ENCODE assay signal across 8 mouse cellular contexts in genomic region chr11:24076821-24077730, GRCm38 (mm10). TPM values are rescaled to one million over a fixed set of nuclear protein-coding genes. Genes with fewer than 3 reads are reported as not detected.
DNase-seq lines count a peak whose midpoint lies in the region; ATAC-seq and TF ChIP-seq lines count a peak whose summit lies in the region.

No protein-coding gene starts in this region.

- peak overlapping the region; percentile 94 for H3K9ac ChIP-seq in MEL (ENCODE audit: control insufficient read depth, low read depth, low read length, poor library complexity, severe bottlenecking)
- peak overlapping the region; percentile 61 for H3K9ac ChIP-seq in embryonic facial prominence, embryonic 15.5 days
- H3K9ac ChIP-seq in limb, embryonic 15.5 days, result peak overlapping the region; percentile 79
- peak overlapping the region; percentile 95 for H3K9ac ChIP-seq in midbrain, embryonic 13.5 days (replicated peaks)

- peak overlapping the region; percentile 95 for H3K4me2 ChIP-seq in embryonic facial prominence, embryonic 15.5 days (replicated peaks)
- H3K4me2 ChIP-seq in limb, embryonic 15.5 days, result peak overlapping the region; percentile 94
- H3K4me2 ChIP-seq in midbrain, embryonic 13.5 days (replicated peaks), result peak overlapping the region; percentile 93

- H3K27ac ChIP-seq in MEL (ENCODE audit: control insufficient read depth, low read depth, low read length), result peak overlapping the region; percentile 93
- peak overlapping the region; percentile 98 for H3K27ac ChIP-seq in embryonic facial prominence, embryonic 15.5 days (replicated peaks)
- peak overlapping the region; percentile 97 for H3K27ac ChIP-seq in limb, embryonic 15.5 days
- peak overlapping the region; percentile 97 for H3K27ac ChIP-seq in midbrain, embryonic 13.5 days

- no peaks in the 10 kb centered on the region for H3K27me3 ChIP-seq in MEL (ENCODE audit: control insufficient read depth in 1 of 2, insufficient read depth in 2 of 2, low read length in 2 of 2)
- no peaks in the 10 kb centered on the region for H3K27me3 ChIP-seq in embryonic facial prominence, embryonic 15.5 days
- 0 out of 2 replicates have a peak, but pooled peaks cover 5% of the 10 kb centered on the region for H3K27me3 ChIP-seq in limb, embryonic 15.5 days
- peaks cover 8% of the 10 kb centered on the region for H3K27me3 ChIP-seq in midbrain, embryonic 13.5 days

- H3K9me3 ChIP-seq in MEL (replicated peaks; ENCODE audit: insufficient read depth, low read length), result no peaks in the 10 kb centered on the region
- no peaks in the 10 kb centered on the region for H3K9me3 ChIP-seq in embryonic facial prominence, embryonic 15.5 days (replicated peaks)
- no peaks in the 10 kb centered on the region for H3K9me3 ChIP-seq in limb, embryonic 15.5 days
- H3K9me3 ChIP-seq in midbrain, embryonic 13.5 days, result no peaks in the 10 kb centered on the region

- 0 out of 4 replicates have a peak, but pooled peaks of 1 of the 2 experiments have one; percentile 4 for TF ChIP-seq EP300 in MEL (IDR thresholded peaks at IDR 0.05; ENCODE audit: low read depth in 1 of 2, low read length in 2 of 2)

- DNase-seq in A20 (ENCODE audit: low read depth, low spot score), result peak; percentile 90
- peak; percentile 86 for DNase-seq in MEL (ENCODE audit: low read depth, low spot score)
- peak; percentile 70 for DNase-seq in heart, postnatal 4 days
- DNase-seq in spleen, postnatal 4 days (ENCODE audit: low spot score in 2 of 2), result peak; percentile 77 to 90
- no peak for DNase-seq in cerebellum, adult 11-12 months

- no peaks in the 10 kb centered on the region for H3K4me1 ChIP-seq in MEL (ENCODE audit: control insufficient read depth in 1 of 2, insufficient read depth in 2 of 2, low read length in 2 of 2)
- peaks cover 26% of the 10 kb centered on the region for H3K4me1 ChIP-seq in embryonic facial prominence, embryonic 15.5 days
- H3K4me1 ChIP-seq in limb, embryonic 15.5 days, result peaks cover 22% of the 10 kb centered on the region
- H3K4me1 ChIP-seq in midbrain, embryonic 13.5 days (replicated peaks), result peaks cover 34% of the 10 kb centered on the region

- peak; percentile 53 to 56; a peak in 2 of 4 replicates for TF ChIP-seq POLR2A in MEL (IDR thresholded peaks at IDR 0.05; ENCODE audit: control insufficient read depth in 1 of 2, insufficient read depth in 1 of 2, low read depth in 1 of 2, low read length in 2 of 2, poor library complexity in 1 of 2)

- under 1% methylated on average over 59 of the region's 59 CpGs for WGBS in embryonic facial prominence, embryonic 15.5 days
- under 1% methylated on average over 59 of the region's 59 CpGs for WGBS in limb, embryonic 15.5 days
- WGBS in midbrain, embryonic 13.5 days, result under 1% methylated on average over 59 of the region's 59 CpGs

- peak overlapping the region; percentile 77 to 82 for H3K4me3 ChIP-seq in MEL (ENCODE audit: control insufficient read depth in 1 of 2, insufficient read depth in 1 of 2, low read depth in 2 of 2, low read length in 2 of 2)
- peak overlapping the region; percentile 56 for H3K4me3 ChIP-seq in embryonic facial prominence, embryonic 15.5 days (replicated peaks)
- H3K4me3 ChIP-seq in limb, embryonic 15.5 days, result peak overlapping the region; percentile 62
- peak overlapping the region; percentile 79 for H3K4me3 ChIP-seq in midbrain, embryonic 13.5 days (replicated peaks)

- H3K79me2 ChIP-seq in MEL (ENCODE audit: control insufficient read depth, insufficient read depth, low read length, poor library complexity), result peaks cover 63% of the 10 kb centered on the region

- TF ChIP-seq RAD21 in MEL (IDR thresholded peaks at IDR 0.05; ENCODE audit: low read depth, low read length), result no peak

- peaks cover 0 to 8% of the 10 kb centered on the region in 2 experiments; a peak in 2 of 4 replicates for H3K36me3 ChIP-seq in MEL (ENCODE audit: control insufficient read depth in 1 of 2, insufficient read depth in 2 of 2, low read length in 2 of 2)
- H3K36me3 ChIP-seq in embryonic facial prominence, embryonic 15.5 days, result no peaks in the 10 kb centered on the region
- no peaks in the 10 kb centered on the region for H3K36me3 ChIP-seq in limb, embryonic 15.5 days
- no peaks in the 10 kb centered on the region for H3K36me3 ChIP-seq in midbrain, embryonic 13.5 days

- TF ChIP-seq CTCF in MEL (IDR thresholded peaks at IDR 0.05 in 2 of 3, conservative IDR thresholded peaks at IDR 0.05 in 1 of 3; ENCODE audit: control insufficient read depth in 1 of 3, insufficient read depth in 1 of 3, low read depth in 2 of 3, low read length in 3 of 3, poor library complexity in 1 of 3, severe bottlenecking in 1 of 3), result peak in 2 of 3 experiments; percentile 4 to 16; a peak in 2 of 6 replicates

- peak; percentile 37 for ATAC-seq in embryonic facial prominence, embryonic 15.5 days (ENCODE audit: insufficient number of reproducible peaks, low FRiP score, low TSS enrichment, low read depth)
- peak; percentile 52; the same call in 1 of the 2 replicates for ATAC-seq in limb, embryonic 15.5 days (ENCODE audit: insufficient number of reproducible peaks, low FRiP score, low TSS enrichment, low read depth)
- ATAC-seq in midbrain, embryonic 13.5 days, result peak; percentile 62

TF ChIP-seq in MEL, 35 proteins besides CTCF, POLR2A, EP300 and RAD21:
- TF ChIP-seq SMC3 (IDR thresholded peaks at IDR 0.05; ENCODE audit: low read depth, low read length) (no peak), BHLHE40 (IDR thresholded peaks at IDR 0.05; ENCODE audit: borderline replicate concordance, low read depth, low read length) (no peak), MEF2A (IDR thresholded peaks at IDR 0.05; ENCODE audit: extremely low read depth, insufficient replicate concordance, low read depth, low read length, poor library complexity, severe bottlenecking) (no peak), SIN3A (IDR thresholded peaks at IDR 0.05; ENCODE audit: low read length) (peak; percentile 51), MAFK (IDR thresholded peaks at IDR 0.05; ENCODE audit: borderline replicate concordance, low read depth, low read length) (no peak), JUND (IDR thresholded peaks at IDR 0.05; ENCODE audit: low read depth, low read length) (no peak), MYC (IDR thresholded peaks at IDR 0.05; ENCODE audit: low read depth, low read length) (no peak), MAX (IDR thresholded peaks at IDR 0.05; ENCODE audit: low read length) (0 out of 2 replicates have a peak, but pooled peaks have one; percentile 48), UBTF (IDR thresholded peaks at IDR 0.05; ENCODE audit: borderline replicate concordance, insufficient read depth, low read depth, low read length) (peak; percentile 95), ELF1 (IDR thresholded peaks at IDR 0.05; ENCODE audit: low read depth, low read length) (no peak; the same call in 1 of the 2 replicates), HCFC1 (IDR thresholded peaks at IDR 0.05; ENCODE audit: low read depth, low read length) (0 out of 2 replicates have a peak, but pooled peaks have one; percentile 46), NELFE (IDR thresholded peaks at IDR 0.05; ENCODE audit: low read depth, low read length) (peak; percentile 36), TBP (IDR thresholded peaks at IDR 0.05; ENCODE audit: low read depth, low read length) (peak; percentile 74), MXI1 (IDR thresholded peaks at IDR 0.05; ENCODE audit: low read depth, low read length) (peak; percentile 81), POLR2AphosphoS5 (IDR thresholded peaks at IDR 0.05; ENCODE audit: borderline replicate concordance, low read depth, low read length) (no peak), TCF12 (IDR thresholded peaks at IDR 0.05; ENCODE audit: low read depth, low read length) (0 out of 2 replicates have a peak, but pooled peaks have one; percentile 5), MAZ (IDR thresholded peaks at IDR 0.05; ENCODE audit: low read depth, low read length) (peak; percentile 74; the same call in 1 of the 2 replicates), ZNF384 (IDR thresholded peaks at IDR 0.05; ENCODE audit: low read depth, low read length) (peak; percentile 35; the same call in 1 of the 2 replicates)
TF ChIP-seq in MEL: peak in this region for 10.

RNA-seq across cellular contexts. Expression of gene Bcl11a, which starts 0.8 kb away (rescaled TPM):
- total RNA-seq in MEL (2012; rRNA removed), result 37.0 and 43.8 TPM in 2 replicates
- polyA plus RNA-seq in MEL (2012; ENCODE audit: insufficient read depth in 1 of 2, insufficient read length in 2 of 2, low read depth in 1 of 2, low replicate concordance in 2 of 2, missing spikeins in 1 of 2), result 100 to 1,000 TPM in 1 of 2 experiments, 10 to 100 TPM in 1; 83.8 to 112 TPM
- 41.7 and 43.0 TPM in 2 replicates for polyA plus RNA-seq in embryonic facial prominence, embryonic 15.5 days (2015; fragmentation: Nextera tagmentation; extraction: Ambion mirVana)
- total RNA-seq in heart, postnatal 4 days (2021), result 10 to 100 TPM in 1 of 2 experiments, 1 to 10 TPM in 1; 8.4 to 10.3 TPM
- polyA plus RNA-seq in limb, embryonic 15.5 days (2015; fragmentation: Nextera tagmentation; extraction: Ambion mirVana), result 52.1 and 60.9 TPM in 2 replicates
- polyA plus RNA-seq in midbrain, embryonic 13.5 days (2015; fragmentation: Nextera tagmentation; extraction: Ambion mirVana), result 97.6 and 102 TPM in 2 replicates

RNA-seq across cellular contexts. Expression of gene A830031A19Rik, which starts 2.2 kb away (rescaled TPM):
- not detected in 2 replicates for total RNA-seq in MEL (2012; rRNA removed)
- polyA plus RNA-seq in MEL (2012; ENCODE audit: insufficient read depth in 1 of 2, insufficient read length in 2 of 2, low read depth in 1 of 2, low replicate concordance in 2 of 2, missing spikeins in 1 of 2), result not detected
- not detected in 2 replicates for polyA plus RNA-seq in embryonic facial prominence, embryonic 15.5 days (2015; fragmentation: Nextera tagmentation; extraction: Ambion mirVana)
- not detected for total RNA-seq in heart, postnatal 4 days (2021)
- 0.20 TPM in 1 of 2 replicates, not detected in the other for polyA plus RNA-seq in limb, embryonic 15.5 days (2015; fragmentation: Nextera tagmentation; extraction: Ambion mirVana)
- not detected in 2 replicates for polyA plus RNA-seq in midbrain, embryonic 13.5 days (2015; fragmentation: Nextera tagmentation; extraction: Ambion mirVana)
